Mouse (Mus musculus): ENCODE data around the gene Lrig3. TPM values are rescaled to one million over a fixed set of nuclear protein-coding genes. Genes with fewer than 3 reads are reported as not detected.
A peak's percentile ranks its signal among the peaks of the same experiment; 100 is the strongest.

Lrig3 gene
- total and polyA plus RNA-seq, 2 experiments from 2014 or later: 2.3 to 7.5 TPM

GRCm38 (mm10) chr10:125990394-125990793 lies 24.4 kb downstream of the Lrig3 start:
- Histone ChIP-seq H3K27ac (ENCODE audit: low read depth, low read length) (no peak overlapping the region), H3K4me2 (ENCODE audit: low read depth, low read length, poor library complexity, severe bottlenecking) (no peak overlapping the region), H3K9me3 (ENCODE audit: low read length) (no peaks in the 10 kb centered on the region), H3K27me3 (ENCODE audit: insufficient read depth, low read length) (no peaks in the 10 kb centered on the region), H3K9ac (replicated peaks; ENCODE audit: low read length, poor library complexity, severe bottlenecking) (no peak overlapping the region), H3K36me3 (ENCODE audit: insufficient read depth, low read length) (no peaks in the 10 kb centered on the region), H3K4me3 (ENCODE audit: low read depth, low read length) (no peak overlapping the region), H3K4me1 (ENCODE audit: insufficient read depth, low read length) (no peaks in the 10 kb centered on the region)
- no peak for ATAC-seq (ENCODE audit: low FRiP score)
- TF ChIP-seq CTCF (IDR thresholded peaks at IDR 0.05): no peak
- WGBS: 49% methylated on average over 5 of the region's 5 CpGs
- no peak for DNase-seq (ENCODE audit: low spot score)

- Histone ChIP-seq H3K9ac (replicated peaks; ENCODE audit: low read length, poor library complexity, severe bottlenecking) (no peak overlapping the region), H3K27ac (ENCODE audit: low read depth, low read length) (no peak overlapping the region), H3K27me3 (ENCODE audit: insufficient read depth, low read length) (no peaks in the 10 kb centered on the region), H3K4me2 (ENCODE audit: low read depth, low read length, poor library complexity, severe bottlenecking) (no peak overlapping the region), H3K4me1 (ENCODE audit: insufficient read depth, low read length) (no peaks in the 10 kb centered on the region), H3K36me3 (ENCODE audit: insufficient read depth, low read length) (no peaks in the 10 kb centered on the region), H3K4me3 (ENCODE audit: low read depth, low read length) (no peak overlapping the region), H3K9me3 (ENCODE audit: low read length) (no peaks in the 10 kb centered on the region)
- 95% methylated on average over 7 of the region's 7 CpGs for WGBS
- ATAC-seq (ENCODE audit: low FRiP score) (no peak), DNase-seq (ENCODE audit: low spot score) (no peak)
- no peak for TF ChIP-seq CTCF (IDR thresholded peaks at IDR 0.05)
Measured at GRCm38 (mm10) chr10:125991819-125992218, 25.9 kb downstream of the Lrig3 start.

- no peaks in the 10 kb centered on the region for H3K36me3 ChIP-seq (ENCODE audit: insufficient read depth, low read length)
- no peak overlapping the region for H3K27ac ChIP-seq (ENCODE audit: low read depth, low read length)
- peak; percentile 80 for DNase-seq (ENCODE audit: low spot score)
- H3K4me3 ChIP-seq (ENCODE audit: low read depth, low read length): no peak overlapping the region
- no peaks in the 10 kb centered on the region for H3K4me1 ChIP-seq (ENCODE audit: insufficient read depth, low read length)
- no peaks in the 10 kb centered on the region for H3K27me3 ChIP-seq (ENCODE audit: insufficient read depth, low read length)
- TF ChIP-seq CTCF (IDR thresholded peaks at IDR 0.05): peak; percentile 63
- H3K9me3 ChIP-seq (ENCODE audit: low read length): no peaks in the 10 kb centered on the region
- no peak overlapping the region for H3K9ac ChIP-seq (replicated peaks; ENCODE audit: low read length, poor library complexity, severe bottlenecking)
- ATAC-seq (ENCODE audit: low FRiP score): peak; percentile 63; the same call in 1 of the 2 replicates
- H3K4me2 ChIP-seq (ENCODE audit: low read depth, low read length, poor library complexity, severe bottlenecking): no peak overlapping the region
- 86% methylated on average over 1 of the region's 1 CpGs for WGBS
Measured at GRCm38 (mm10) chr10:125994855-125995254, 28.9 kb downstream of the Lrig3 start.

GRCm38 (mm10) chr10:125995701-125996100 lies 29.7 kb downstream of the Lrig3 start:
- no peak overlapping the region for H3K27ac ChIP-seq (ENCODE audit: low read depth, low read length)
- 66% methylated on average over 6 of the region's 6 CpGs for WGBS
- no peaks in the 10 kb centered on the region for H3K27me3 ChIP-seq (ENCODE audit: insufficient read depth, low read length)
- no peak overlapping the region for H3K4me3 ChIP-seq (ENCODE audit: low read depth, low read length)
- no peaks in the 10 kb centered on the region for H3K9me3 ChIP-seq (ENCODE audit: low read length)
- ATAC-seq (ENCODE audit: low FRiP score) (no peak), DNase-seq (ENCODE audit: low spot score) (no peak)
- no peak overlapping the region for H3K4me2 ChIP-seq (ENCODE audit: low read depth, low read length, poor library complexity, severe bottlenecking)
- no peak for TF ChIP-seq CTCF (IDR thresholded peaks at IDR 0.05)
- no peaks in the 10 kb centered on the region for H3K36me3 ChIP-seq (ENCODE audit: insufficient read depth, low read length)
- no peaks in the 10 kb centered on the region for H3K4me1 ChIP-seq (ENCODE audit: insufficient read depth, low read length)
- H3K9ac ChIP-seq (replicated peaks; ENCODE audit: low read length, poor library complexity, severe bottlenecking): no peak overlapping the region

GRCm38 (mm10) chr10:125996989-125997388 lies 31.0 kb downstream of the Lrig3 start:
- TF ChIP-seq CTCF (IDR thresholded peaks at IDR 0.05): no peak
- DNase-seq (ENCODE audit: low spot score) (peak; percentile 90), ATAC-seq (ENCODE audit: low FRiP score) (0 out of 2 replicates have a peak, but pooled peaks have one; percentile 31)
- no peak overlapping the region for H3K4me3 ChIP-seq (ENCODE audit: low read depth, low read length)
- H3K27me3 ChIP-seq (ENCODE audit: insufficient read depth, low read length): no peaks in the 10 kb centered on the region
- no peak overlapping the region for H3K27ac ChIP-seq (ENCODE audit: low read depth, low read length)
- no peak overlapping the region for H3K9ac ChIP-seq (replicated peaks; ENCODE audit: low read length, poor library complexity, severe bottlenecking)
- WGBS: 26% methylated on average over 9 of the region's 9 CpGs
- H3K4me1 ChIP-seq (ENCODE audit: insufficient read depth, low read length): no peaks in the 10 kb centered on the region
- H3K9me3 ChIP-seq (ENCODE audit: low read length): no peaks in the 10 kb centered on the region
- no peaks in the 10 kb centered on the region for H3K36me3 ChIP-seq (ENCODE audit: insufficient read depth, low read length)
- H3K4me2 ChIP-seq (ENCODE audit: low read depth, low read length, poor library complexity, severe bottlenecking): no peak overlapping the region

GRCm38 (mm10) chr10:125999561-125999960 lies 33.6 kb downstream of the Lrig3 start:
- Histone ChIP-seq H3K4me2 (ENCODE audit: low read depth, low read length, poor library complexity, severe bottlenecking) (no peak overlapping the region), H3K9ac (replicated peaks; ENCODE audit: low read length, poor library complexity, severe bottlenecking) (no peak overlapping the region), H3K4me3 (ENCODE audit: low read depth, low read length) (no peak overlapping the region), H3K9me3 (ENCODE audit: low read length) (no peaks in the 10 kb centered on the region), H3K27ac (ENCODE audit: low read depth, low read length) (no peak overlapping the region), H3K36me3 (ENCODE audit: insufficient read depth, low read length) (no peaks in the 10 kb centered on the region), H3K27me3 (ENCODE audit: insufficient read depth, low read length) (no peaks in the 10 kb centered on the region), H3K4me1 (ENCODE audit: insufficient read depth, low read length) (no peaks in the 10 kb centered on the region)
- ATAC-seq (ENCODE audit: low FRiP score) (no peak), DNase-seq (ENCODE audit: low spot score) (no peak)
- TF ChIP-seq CTCF (IDR thresholded peaks at IDR 0.05): no peak
- WGBS: 95% methylated on average over 6 of the region's 6 CpGs

Measured in midbrain, postnatal 0 days (tissue).